Mouse (Mus musculus) activated CD4-positive, CD25-positive, alpha-beta regulatory T cell, adult 9 weeks (primary cell): ENCODE measurements around the gene Olfr981. TPM values are rescaled to one million over a fixed set of nuclear protein-coding genes. Genes with fewer than 3 reads are reported as not detected.

ENCODE experiments used
- polyA plus RNA-seq: library from polyadenylated mRNA; unstranded; fragments of 100-300 nt; shearing (Covaris generic); gene quantifications from one replicate; pipeline ENCODE4 v1.2.1, GENCODE M21; 2017

Gene Olfr981
- not detected for polyA plus RNA-seq

GRCm38 (mm10) chr9:40021164-40021563 is at the start of gene Olfr981:
Olfr981 (plus strand) TSS chr9:40021464.

GRCm38 (mm10) chr9:39991813-39992212 is 29.5 kb upstream of the Olfr981 start, which contains the start of gene Olfr978:
Olfr978 (plus strand) TSS chr9:39992113.

GRCm38 (mm10) chr9:40003365-40003764 is 17.9 kb upstream of the Olfr981 start, which contains the start of gene Olfr979:
Olfr979 (minus strand) TSS chr9:40003465.

GRCm38 (mm10) chr9:40009482-40009881 is 11.8 kb upstream of the Olfr981 start, which contains the start of gene Olfr980:
Olfr980 (minus strand) TSS chr9:40009582.

GRCm38 (mm10) chr9:40073529-40073928 is 52.3 kb downstream of the Olfr981 start, which contains the start of gene Olfr982:
Olfr982 (plus strand) TSS chr9:40073829.

Other genes starting within 250 kb of the Olfr981 start
- not detected for gene Olfr968, start 238.2 kb upstream of the Olfr981 start, polyA plus RNA-seq
- gene Olfr969, start 230.5 kb upstream of the Olfr981 start, polyA plus RNA-seq = not detected
- gene Olfr970, start 212.6 kb upstream of the Olfr981 start, polyA plus RNA-seq = not detected
- not detected for gene Olfr971, start 184.6 kb upstream of the Olfr981 start, polyA plus RNA-seq
- gene Olfr972, start 155.0 kb upstream of the Olfr981 start, polyA plus RNA-seq = not detected
- not detected for gene Olfr229, start 114.1 kb upstream of the Olfr981 start, polyA plus RNA-seq
- not detected for gene Olfr974, start 84.0 kb upstream of the Olfr981 start, polyA plus RNA-seq
- not detected for gene Olfr975, start 69.4 kb upstream of the Olfr981 start, polyA plus RNA-seq
- not detected for gene Olfr976, start 60.3 kb upstream of the Olfr981 start, polyA plus RNA-seq
- gene Olfr978, start 29.4 kb upstream of the Olfr981 start, polyA plus RNA-seq = not detected
- not detected for gene Olfr979, start 18.0 kb upstream of the Olfr981 start, polyA plus RNA-seq
- not detected for gene Olfr980, start 11.9 kb upstream of the Olfr981 start, polyA plus RNA-seq
- gene Olfr982, start 52.4 kb downstream of the Olfr981 start, polyA plus RNA-seq = not detected
- not detected for gene Olfr983, start 72.1 kb downstream of the Olfr981 start, polyA plus RNA-seq
- gene Olfr984, start 92.7 kb downstream of the Olfr981 start, polyA plus RNA-seq = not detected
- gene Olfr985, start 108.7 kb downstream of the Olfr981 start, polyA plus RNA-seq = not detected
- gene Tmem225, start 126.7 kb downstream of the Olfr981 start, polyA plus RNA-seq = not detected
- gene Olfr986, start 159.5 kb downstream of the Olfr981 start, polyA plus RNA-seq = not detected
- 5.3 TPM for gene Zfp202, start 170.9 kb downstream of the Olfr981 start, polyA plus RNA-seq
- not detected for gene Scn3b, start 247.8 kb downstream of the Olfr981 start, polyA plus RNA-seq